Mouse (Mus musculus) CD8-positive naive resting alpha-beta T cell, adult 2 months (primary cell): ENCODE measurements around the gene Aoah.

Source experiments
- DNase-seq, 2 experiments: peaks; one replicate each; pipeline ENCODE4 v3.0.0; 2022; ENCODE audit warnings: low read depth in 2 of 2, low spot score in 2 of 2

Gene Aoah

GRCm38 (mm10) chr13:21050118-21050517, 256.2 kb downstream of the Aoah start:
- DNase-seq = no peak

GRCm38 (mm10) chr13:21066021-21066420, 272.1 kb downstream of the Aoah start:
- no peak for DNase-seq

DNA sequence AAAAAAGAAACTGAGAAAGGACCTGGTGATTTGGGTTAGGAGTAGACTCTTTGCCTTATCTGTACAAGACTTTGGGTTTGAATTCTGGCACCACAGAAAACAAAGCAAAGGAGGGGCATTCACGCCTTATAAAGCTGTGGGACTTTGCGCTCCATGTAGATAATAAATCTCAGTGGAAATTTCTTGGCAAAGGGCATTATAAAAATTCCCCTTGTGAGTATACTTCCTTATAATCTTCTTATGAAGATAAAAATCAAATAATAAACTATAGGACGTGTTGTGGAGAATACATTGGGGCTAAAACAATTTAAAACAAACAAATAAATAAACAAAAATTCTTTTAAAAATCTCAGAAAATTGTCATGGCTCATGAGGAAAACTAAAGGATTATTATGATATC, 280.9 kb downstream of the Aoah start, which contains the start of gene Olfr1370:
TSS of gene Olfr1370 (minus strand) at position 101 of the 400 bp plus-strand sequence.
- DNase-seq = no peak

- DNase-seq = no peak
Observed at GRCm38 (mm10) chr13:21082686-21083085, 288.8 kb downstream of the Aoah start.
